Mouse (Mus musculus) thymus, postnatal 14 days (tissue): ENCODE results near the gene Fam209.

Experiments
- DNase-seq: peaks from one replicate; pipeline ENCODE4 v3.0.0; 2021

Gene Fam209

GRCm38 (mm10) chr2:172477860-172478259 is 5.5 kb downstream of the Fam209 start:
- DNase-seq, result peak; percentile 57

- DNase-seq, result peak; percentile 52
Observed at GRCm38 (mm10) chr2:172480296-172480695, 8.0 kb downstream of the Fam209 start.

GRCm38 (mm10) chr2:172481654-172482385 is 9.5 kb downstream of the Fam209 start:
- peak; percentile 56 for DNase-seq

- DNase-seq, result no peak
Observed at GRCm38 (mm10) chr2:172483766-172484413, 11.6 kb downstream of the Fam209 start.

GRCm38 (mm10) chr2:172484696-172485370 is 12.5 kb downstream of the Fam209 start:
- no peak for DNase-seq

- DNase-seq, result no peak
Observed at GRCm38 (mm10) chr2:172496736-172497345, 24.5 kb downstream of the Fam209 start.

- DNase-seq, result no peak
Observed at GRCm38 (mm10) chr2:172498823-172499222, 26.5 kb downstream of the Fam209 start.

GRCm38 (mm10) chr2:172500752-172501316 is 28.5 kb downstream of the Fam209 start:
- no peak for DNase-seq

- peak; percentile 34 for DNase-seq
Observed at GRCm38 (mm10) chr2:172501341-172501740, 29.0 kb downstream of the Fam209 start.

GRCm38 (mm10) chr2:172502168-172502567 is 29.8 kb downstream of the Fam209 start:
- no peak for DNase-seq

GRCm38 (mm10) chr2:172506121-172506520 is 33.8 kb downstream of the Fam209 start:
- DNase-seq, result no peak

- no peak for DNase-seq
Observed at GRCm38 (mm10) chr2:172510056-172510712, 37.9 kb downstream of the Fam209 start.

GRCm38 (mm10) chr2:172510899-172511298 is 38.6 kb downstream of the Fam209 start:
- DNase-seq, result no peak

GRCm38 (mm10) chr2:172516407-172516992 is 44.2 kb downstream of the Fam209 start:
- no peak for DNase-seq

- DNase-seq, result no peak
Observed at GRCm38 (mm10) chr2:172520616-172521371, 48.5 kb downstream of the Fam209 start.

- DNase-seq, result no peak
Observed at GRCm38 (mm10) chr2:172522528-172522927, 50.2 kb downstream of the Fam209 start.
